Comparison of ENCODE assay signal across 20 mouse cellular contexts in genomic region chr9:98387741-98388632, GRCm38 (mm10). TPM values are rescaled to one million over a fixed set of nuclear protein-coding genes. Genes with fewer than 3 reads are reported as not detected.
A peak's percentile ranks its signal among the peaks of the same experiment; 100 is the strongest.
DNase-seq lines count a peak whose midpoint lies in the region; ATAC-seq lines count a peak whose summit lies in the region.
"Had no signal": no experiment of that assay in that cellular context is flagged by ENCODE, and none has a peak within 500 bp of the region (broad histone marks: within the 10 kb centered on the region; RNA-seq: fewer than 3 reads in every experiment).

No protein-coding gene starts in this region.

- no peak overlapping the region for H3K27ac ChIP-seq in heart, embryonic 10.5 days
- H3K27ac ChIP-seq in limb, embryonic 12.5 days: no peak overlapping the region
- no peak overlapping the region for H3K27ac ChIP-seq in limb, embryonic 10.5 days
- H3K27ac ChIP-seq: midbrain, embryonic 10.5 days had no signal

- peak; percentile 14 to 17 for DNase-seq in cerebellum, postnatal 25 days
- DNase-seq in cerebellum, adult 11 months: no peak
- DNase-seq in heart, adult 18-20 months: peak; percentile 36 to 59
- no peak for DNase-seq in heart, embryonic 10.5 days (ENCODE audit: low spot score)
- DNase-seq in limb, embryonic 10.5 days (ENCODE audit: low spot score): no peak
- DNase-seq in skeletal muscle tissue, adult 2 months (ENCODE audit: low read depth, low spot score): peak; percentile 35
- DNase-seq in lung, postnatal 25 days (ENCODE audit: low spot score): no peak
- DNase-seq: adrenal gland, adult 2 months; gastrocnemius, postnatal 25 days; kidney, postnatal 14 days; lung, adult 2 months; lung, postnatal 4 days; thymus, postnatal 4 days had no signal

- H3K4me2 ChIP-seq in limb, embryonic 12.5 days: no peak overlapping the region
- H3K4me2 ChIP-seq: liver, embryonic 11.5 days had no signal

- H3K4me3 ChIP-seq in heart, embryonic 10.5 days: no peak overlapping the region
- H3K4me3 ChIP-seq in limb, embryonic 12.5 days (replicated peaks): no peak overlapping the region
- H3K4me3 ChIP-seq in limb, embryonic 10.5 days: no peak overlapping the region
- H3K4me3 ChIP-seq: erythroblast, embryonic 14.5 days; midbrain, embryonic 10.5 days had no signal

- WGBS in heart, embryonic 10.5 days: 78% methylated on average over 10 of the region's 10 CpGs
- 47% methylated on average over 10 of the region's 10 CpGs for WGBS in limb, embryonic 12.5 days
- 64% methylated on average over 10 of the region's 10 CpGs for WGBS in limb, embryonic 10.5 days

- no peaks in the 10 kb centered on the region for H3K36me3 ChIP-seq in heart, embryonic 10.5 days
- no peaks in the 10 kb centered on the region for H3K36me3 ChIP-seq in limb, embryonic 12.5 days
- H3K36me3 ChIP-seq in limb, embryonic 10.5 days: no peaks in the 10 kb centered on the region
- H3K36me3 ChIP-seq: midbrain, embryonic 10.5 days had no signal

- ATAC-seq in limb, embryonic 12.5 days (ENCODE audit: insufficient number of reproducible peaks, insufficient read depth, low FRiP score, low TSS enrichment, low read depth): 0 out of 2 replicates have a peak, but pooled peaks have one; percentile 26
- ATAC-seq: forebrain, embryonic 16.5 days; hindbrain, embryonic 16.5 days; intestine, postnatal 0 days had no signal

- H3K9me3 ChIP-seq in heart, embryonic 10.5 days: no peaks in the 10 kb centered on the region
- H3K9me3 ChIP-seq in limb, embryonic 12.5 days: no peaks in the 10 kb centered on the region
- H3K9me3 ChIP-seq in limb, embryonic 10.5 days (replicated peaks): no peaks in the 10 kb centered on the region
- H3K9me3 ChIP-seq: midbrain, embryonic 10.5 days had no signal

- H3K27me3 ChIP-seq in heart, embryonic 10.5 days (ENCODE audit: insufficient read depth, poor library complexity, severe bottlenecking): no peaks in the 10 kb centered on the region
- H3K27me3 ChIP-seq in limb, embryonic 12.5 days: no peaks in the 10 kb centered on the region
- H3K27me3 ChIP-seq in limb, embryonic 10.5 days (ENCODE audit: low read depth, poor library complexity, severe bottlenecking): no peaks in the 10 kb centered on the region

- no peaks in the 10 kb centered on the region for H3K4me1 ChIP-seq in heart, embryonic 10.5 days
- peaks cover 13% of the 10 kb centered on the region for H3K4me1 ChIP-seq in limb, embryonic 12.5 days (replicated peaks)
- H3K4me1 ChIP-seq in limb, embryonic 10.5 days: peaks cover 12% of the 10 kb centered on the region
- H3K4me1 ChIP-seq: midbrain, embryonic 10.5 days had no signal

- no peak overlapping the region for H3K9ac ChIP-seq in limb, embryonic 12.5 days (replicated peaks)

RNA-seq across cellular contexts. Expression of gene Rbp1, which starts 34.8 kb away (rescaled TPM):
- total RNA-seq in heart, adult 18-20 months (2021): 1 to 10 TPM; 6.7 to 7.7 TPM
- polyA plus RNA-seq in heart, embryonic 10.5 days (2016; fragmentation: Nextera tagmentation; extraction: Ambion mirVana): 25.6 and 46.6 TPM in 2 replicates
- polyA plus RNA-seq in limb, embryonic 12.5 days (2016; fragmentation: Nextera tagmentation; extraction: Ambion mirVana): 34.9 and 35.0 TPM in 2 replicates
- polyA plus RNA-seq in limb, embryonic 10.5 days (2016; fragmentation: Nextera tagmentation; extraction: Ambion mirVana): 28.6 and 29.7 TPM in 2 replicates

Comparison
In these comparisons a context has a peak if more than half of its experiments do, and no peak if none do; other contexts are left out.
1. DNase-seq: peak in cerebellum, postnatal 25 days (2 of 2), heart, adult 18-20 months (2 of 2) and skeletal muscle tissue, adult 2 months (single experiment); none in cerebellum, adult 11 months (single experiment), heart, embryonic 10.5 days (single experiment), limb, embryonic 10.5 days (single experiment) and lung, postnatal 25 days (single experiment).